Mouse (Mus musculus) right cerebral cortex, postnatal 36 days (tissue): ENCODE results near the gene Entr1.

Source experiments
- DNase-seq, 2 experiments: peaks; one replicate each; pipeline ENCODE4 v3.0.0; 2022; ENCODE audit warnings: low spot score in 2 of 2, mixed read lengths in 1 of 2

Entr1 gene

DNA sequence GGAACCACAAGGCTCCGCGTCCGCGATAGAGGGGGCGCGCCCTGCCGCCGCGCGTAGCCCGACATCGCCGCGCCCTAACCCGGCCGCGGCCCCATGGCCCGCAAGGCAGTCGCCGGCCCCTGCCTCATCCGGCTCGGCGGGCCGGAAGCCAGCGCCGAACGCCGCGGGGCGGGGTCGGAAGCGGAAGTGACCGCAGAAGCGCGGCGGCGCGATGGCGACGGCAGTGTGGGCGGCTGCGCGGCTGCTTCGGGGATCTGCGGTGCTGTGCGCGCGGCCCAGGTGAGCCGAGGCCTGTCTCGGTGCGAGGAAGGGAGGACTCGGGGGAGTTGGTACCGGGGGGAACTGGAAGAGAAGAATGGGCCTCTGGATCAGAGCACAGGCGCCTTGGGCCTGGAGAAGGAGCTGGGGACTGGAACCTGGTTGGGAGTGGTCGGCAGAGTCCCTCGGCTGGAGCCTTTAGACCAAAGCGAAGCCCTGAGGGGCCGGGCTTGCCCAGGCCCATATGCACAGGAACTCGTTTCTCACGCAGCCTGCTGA is at the start of gene Entr1, which contains the start of gene Pmpca:
TSS of gene Entr1 (minus strand) at position 163 of the 537 bp plus-strand sequence.
TSS of gene Pmpca (plus strand) at position 186 of the 537 bp plus-strand sequence.
- peak; percentile 76 to 81 for DNase-seq

DNA sequence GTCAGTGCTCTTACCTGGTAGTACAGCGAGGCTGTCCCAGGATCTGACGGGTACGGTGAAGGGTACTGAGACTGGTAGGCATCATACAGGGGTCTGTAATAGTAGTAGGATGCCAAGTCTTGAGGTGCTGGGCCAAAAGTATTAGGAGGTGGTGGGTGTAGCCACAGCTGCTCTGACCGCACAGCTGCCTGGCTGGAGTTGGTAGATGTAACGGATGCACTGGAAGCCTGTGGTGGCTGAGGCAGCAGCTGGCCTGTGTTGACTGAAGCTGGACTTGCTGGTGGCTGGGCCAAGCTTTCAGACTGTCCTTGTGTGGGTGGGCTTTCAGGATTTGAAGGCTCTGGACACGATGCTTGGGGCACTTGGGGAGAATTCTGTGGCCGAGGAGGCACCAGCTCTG is 49.3 kb upstream of the Entr1 start:
- no peak for DNase-seq

DNA sequence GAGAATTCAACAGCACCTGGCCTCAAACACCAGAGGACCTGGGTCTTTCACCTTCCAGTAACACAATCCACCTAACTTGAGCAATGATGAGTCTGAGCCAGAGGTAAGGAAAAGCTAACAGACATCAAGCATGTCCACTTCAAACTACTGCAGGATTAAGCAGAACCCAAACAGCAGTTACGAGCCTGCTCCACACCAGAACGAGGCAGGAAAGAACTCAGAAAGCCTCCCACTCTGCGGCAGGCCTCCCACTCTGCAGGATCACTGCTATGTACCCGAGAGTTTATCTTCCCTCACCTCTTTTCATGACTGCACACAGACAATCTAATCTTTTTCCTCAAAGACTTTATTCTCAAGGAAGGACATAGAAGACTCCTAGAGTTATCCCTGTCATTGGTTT is 48.1 kb upstream of the Entr1 start:
- DNase-seq, result peak; percentile 38 to 54

DNA sequence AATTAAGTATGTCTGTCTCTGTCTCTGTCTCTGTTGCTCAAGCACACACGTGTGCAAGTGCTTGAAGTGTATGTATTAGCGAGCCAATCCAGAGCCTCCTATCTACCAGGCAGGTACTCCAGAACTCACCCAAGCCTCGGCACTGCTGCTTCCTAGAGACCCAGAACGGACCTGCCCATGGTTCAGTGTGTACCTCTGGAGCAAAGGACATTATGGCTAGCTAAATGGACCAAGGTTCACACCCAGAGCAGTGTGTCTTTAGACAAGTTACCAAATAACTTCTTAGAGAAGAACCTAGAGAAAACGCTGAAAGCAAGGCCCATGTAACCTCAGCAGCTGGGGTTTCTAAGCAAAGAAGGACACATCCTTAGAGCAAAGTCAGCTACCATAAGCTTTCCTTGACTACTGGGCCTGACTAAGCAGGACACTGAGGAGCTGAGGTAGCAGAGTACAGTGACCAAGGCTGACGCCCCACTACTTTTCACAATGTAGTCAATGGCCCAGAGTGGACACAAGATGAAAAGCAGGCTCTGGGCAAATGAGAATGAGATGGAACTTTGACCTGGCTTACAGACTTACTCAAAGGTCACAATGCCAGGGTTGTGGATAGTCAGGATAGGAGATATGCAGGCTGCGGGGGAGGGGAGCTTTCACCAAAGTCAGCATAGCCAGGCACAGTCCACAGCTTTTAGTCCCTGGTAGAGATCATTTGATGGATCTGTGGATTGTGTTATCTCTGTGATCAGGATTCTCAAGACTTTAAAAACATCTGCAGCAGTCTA is 45.9 kb upstream of the Entr1 start:
- no peak for DNase-seq

DNA sequence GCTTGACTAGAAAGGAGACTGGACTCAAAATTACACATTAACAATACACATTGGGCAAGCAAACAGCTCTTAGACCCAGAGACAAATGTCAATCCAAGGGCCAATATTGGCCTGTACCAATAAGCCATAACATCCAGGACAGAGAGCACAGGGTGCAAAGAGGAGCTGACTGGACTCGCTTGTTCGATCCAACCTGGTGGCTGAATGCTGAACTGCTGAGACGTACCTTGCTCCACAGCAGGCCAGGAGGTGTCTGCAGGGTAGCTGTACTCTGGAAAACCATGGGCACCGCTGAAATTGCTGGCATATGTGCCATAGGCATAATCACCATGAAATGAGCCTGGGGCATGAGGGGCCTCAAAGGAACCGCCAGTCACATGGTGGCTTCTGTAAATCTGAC is 40.7 kb upstream of the Entr1 start:
- no peak for DNase-seq

DNA sequence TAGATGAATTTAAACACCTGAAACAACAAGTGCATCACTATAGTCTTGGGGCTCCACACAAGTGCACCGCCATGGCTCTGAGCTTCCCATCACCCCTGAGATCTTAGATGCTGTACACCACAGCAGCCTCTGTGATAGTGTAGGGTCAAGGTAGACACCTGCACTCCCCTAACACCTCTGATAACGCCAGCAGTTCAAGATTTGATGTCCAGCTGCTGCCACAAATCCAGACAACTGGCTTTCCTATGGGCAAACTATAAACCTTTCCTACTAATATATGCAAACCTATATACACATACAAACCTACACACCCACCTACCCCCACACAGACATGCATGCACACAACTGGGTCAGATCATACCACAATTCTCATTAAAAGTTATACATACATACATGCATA is 35.4 kb upstream of the Entr1 start:
- DNase-seq, result no peak

DNA sequence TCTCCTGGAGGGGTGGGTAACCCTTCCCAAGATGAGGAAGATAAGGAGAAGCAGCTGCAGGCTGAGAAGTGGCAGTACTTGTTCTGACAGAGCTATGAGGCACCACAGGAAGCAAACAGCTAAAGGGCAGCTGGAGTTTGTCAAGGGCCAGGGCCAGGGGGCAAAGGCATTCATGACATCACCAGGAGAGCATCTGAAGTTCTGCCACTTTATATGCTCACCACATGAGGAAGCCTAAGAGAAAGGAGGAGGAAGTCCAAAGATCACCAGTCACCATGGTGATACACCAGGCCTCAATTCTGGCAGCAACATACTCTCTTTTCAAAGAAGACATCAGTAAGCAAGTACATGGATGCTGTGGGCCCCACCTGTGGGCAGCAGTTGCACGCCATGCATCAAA is 34.0 kb upstream of the Entr1 start:
- DNase-seq, result no peak

DNA sequence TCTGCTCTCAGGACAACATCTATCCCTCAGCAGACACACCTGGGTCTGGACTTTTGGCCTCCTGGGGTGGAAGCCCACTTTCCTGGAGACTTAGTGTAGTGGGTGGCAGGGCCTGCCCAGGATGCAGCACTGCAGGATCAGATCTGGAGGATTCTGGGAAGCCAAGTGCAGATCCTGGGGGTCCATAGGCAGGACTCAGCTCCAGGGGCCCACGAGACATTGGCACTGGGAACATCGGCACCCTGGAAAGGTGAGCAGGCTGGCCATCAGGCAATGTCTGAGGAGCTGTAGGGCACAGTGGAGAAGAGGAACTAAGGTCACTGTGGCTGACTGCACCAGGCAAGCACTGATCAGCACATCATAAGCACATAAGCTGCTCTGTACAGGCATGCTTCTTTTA is 32.9 kb upstream of the Entr1 start:
- no peak for DNase-seq

DNA sequence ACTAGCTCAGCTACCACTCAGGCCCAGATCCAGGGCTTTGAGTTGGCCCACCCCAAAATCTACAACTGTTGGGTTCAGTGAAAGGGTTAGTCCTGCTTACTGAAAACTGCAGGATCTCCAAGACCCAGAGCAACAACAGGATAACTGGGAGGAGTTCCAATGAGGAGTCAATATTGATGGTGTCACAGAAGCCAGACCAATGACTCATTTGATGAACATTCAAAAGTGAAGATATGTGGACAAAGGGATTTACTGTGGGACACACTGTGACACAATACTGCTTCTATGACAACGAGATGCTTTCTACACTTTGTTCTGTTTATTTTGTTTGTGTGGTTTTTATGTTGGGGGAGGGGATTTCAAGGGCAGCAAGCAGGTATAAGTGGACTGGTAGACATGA is 29.0 kb upstream of the Entr1 start:
- no peak for DNase-seq

DNA sequence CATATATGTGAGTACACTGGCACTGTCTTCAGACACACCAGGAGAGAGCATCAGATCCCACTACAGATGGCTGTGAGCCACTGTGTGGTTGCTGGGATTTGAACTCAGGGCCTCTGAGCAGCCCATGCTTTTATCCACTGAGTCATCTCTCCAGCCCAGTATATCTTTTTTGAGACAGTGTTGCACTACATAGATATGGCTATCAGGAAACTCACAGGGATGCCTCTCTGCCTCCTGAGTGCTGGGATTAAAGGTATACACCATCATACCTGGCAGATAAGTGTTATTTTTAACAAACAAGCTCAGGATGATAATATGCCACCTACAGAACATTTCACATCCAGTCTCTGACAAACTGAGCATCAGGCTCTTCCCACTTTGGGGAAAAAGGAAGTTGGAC is 27.9 kb upstream of the Entr1 start:
- no peak for DNase-seq

DNA sequence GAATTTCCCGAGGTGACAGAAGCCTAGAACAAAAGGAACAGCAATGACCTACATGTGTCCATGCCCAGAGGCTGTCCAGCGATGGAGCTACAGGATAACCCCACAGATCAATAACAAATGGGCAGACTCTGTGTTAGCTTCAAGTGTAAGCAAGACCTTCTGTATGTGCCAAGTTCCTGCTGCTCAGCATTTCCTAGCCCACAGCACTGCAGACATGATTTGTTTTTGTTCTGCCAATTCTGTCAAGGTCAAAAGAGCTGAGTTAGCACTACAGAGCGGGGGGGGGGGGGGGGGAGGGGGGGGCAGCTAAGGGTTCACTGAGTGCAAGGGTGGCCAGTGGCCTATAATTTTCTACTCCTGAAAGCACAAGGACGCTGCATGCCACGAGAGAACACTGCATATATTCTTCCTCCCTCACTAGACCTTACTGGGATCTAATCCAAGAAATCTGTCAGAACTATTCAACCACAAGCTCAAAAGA is 21.9 kb upstream of the Entr1 start:
- DNase-seq, result no peak

DNA sequence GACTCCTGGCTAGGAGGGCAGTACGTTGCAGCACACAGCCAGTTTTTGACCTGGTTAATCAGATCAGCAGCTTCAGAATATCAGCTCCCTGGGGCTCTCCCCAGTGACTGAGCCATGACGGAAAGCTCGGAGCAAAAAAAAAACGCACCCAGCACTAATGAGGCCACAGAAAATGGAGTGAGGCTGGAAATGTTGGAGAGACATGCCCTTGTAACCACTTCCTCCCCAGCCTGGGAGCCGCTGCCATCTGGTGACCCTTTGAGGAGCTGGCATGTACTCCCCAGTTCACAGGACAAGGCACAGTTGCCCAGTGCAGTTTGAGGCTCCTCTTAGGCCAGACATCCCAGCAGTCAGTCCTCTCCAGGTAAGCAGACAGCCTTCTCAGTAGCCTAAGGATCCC is 21.0 kb upstream of the Entr1 start:
- DNase-seq, result no peak

DNA sequence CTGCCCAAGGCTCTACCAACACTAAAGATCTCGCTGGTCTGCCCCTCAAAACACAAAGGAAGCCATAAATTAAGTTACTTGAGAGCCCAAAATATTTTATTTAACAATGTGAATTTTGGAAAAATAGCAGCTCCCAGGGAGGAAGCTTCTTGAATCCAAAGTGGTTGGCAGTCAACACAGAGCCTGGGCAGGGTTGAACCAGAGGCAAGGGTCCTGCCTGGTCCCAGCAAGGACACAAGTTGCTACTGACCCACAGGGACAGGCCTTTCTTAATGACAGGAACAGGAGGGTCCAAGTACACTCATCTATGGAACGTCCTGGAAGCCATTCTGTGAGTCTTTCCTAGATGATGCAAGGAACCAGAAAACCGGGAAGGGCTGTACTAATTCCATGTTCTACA is 20.2 kb upstream of the Entr1 start:
- no peak for DNase-seq

DNA sequence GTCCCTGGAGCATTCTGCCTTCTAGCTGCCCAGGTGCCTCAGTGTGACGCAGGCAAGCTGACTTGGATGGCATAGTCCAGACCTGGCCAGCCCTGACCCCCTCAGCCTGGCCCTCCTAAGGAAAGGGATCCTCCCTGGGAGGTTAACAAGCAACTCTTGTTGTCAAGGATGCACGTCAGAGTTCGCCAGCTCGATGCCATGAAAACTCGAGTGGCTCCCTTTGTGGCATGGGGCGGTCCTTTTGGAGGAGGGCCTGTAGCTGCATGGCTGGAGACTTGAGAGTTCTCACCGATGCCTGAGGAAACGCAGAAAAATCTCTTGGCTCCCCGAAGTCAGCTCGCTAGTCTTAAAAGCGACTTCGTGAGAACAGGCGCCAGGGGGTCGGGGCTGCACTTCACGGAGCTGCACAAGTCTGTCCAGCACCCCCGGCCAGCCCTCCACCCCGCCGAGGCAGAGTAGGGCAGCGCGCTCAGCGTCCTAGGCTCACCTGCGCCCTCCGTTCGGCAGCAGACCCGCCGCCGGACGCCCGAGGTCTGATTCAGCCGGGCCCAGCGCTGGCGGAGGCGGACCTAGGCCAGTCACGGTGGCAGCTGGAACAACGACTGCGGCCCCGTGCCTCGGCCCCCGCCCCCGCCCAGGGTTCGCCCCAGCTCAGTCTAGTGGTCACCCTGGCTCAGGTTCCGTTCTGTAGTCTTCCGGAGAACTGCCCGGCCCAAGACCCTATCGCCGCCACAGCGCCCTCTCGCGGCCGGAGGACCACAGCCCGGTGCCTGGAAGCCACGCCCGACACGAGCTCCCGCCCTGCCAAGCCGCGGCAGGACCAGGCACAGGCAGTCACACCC is 19.6 kb upstream of the Entr1 start, which contains the start of gene Inpp5e:
TSS of gene Inpp5e (minus strand) at position 689 of the 842 bp plus-strand sequence.
- DNase-seq, result peak; percentile 88 to 92

DNA sequence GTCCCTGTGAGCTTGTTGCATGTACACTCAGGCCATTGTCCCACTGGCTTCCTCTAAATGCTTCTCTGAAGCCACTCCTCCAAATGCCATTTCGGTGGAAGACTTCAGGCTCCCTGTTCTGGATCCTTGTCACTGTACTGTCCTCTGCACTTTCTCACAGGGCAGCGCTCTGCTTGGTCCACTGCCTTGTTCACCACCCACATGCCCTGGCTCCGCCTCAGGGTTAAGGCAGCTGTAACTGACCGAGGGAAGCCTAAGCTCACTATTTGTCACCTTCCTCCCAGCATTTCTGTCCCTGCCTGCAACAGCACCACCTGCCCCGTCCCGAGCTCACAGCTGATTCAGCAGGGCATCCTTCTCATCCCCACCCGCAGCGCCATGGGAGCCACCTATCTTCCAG is 14.2 kb upstream of the Entr1 start:
- DNase-seq, result no peak

DNA sequence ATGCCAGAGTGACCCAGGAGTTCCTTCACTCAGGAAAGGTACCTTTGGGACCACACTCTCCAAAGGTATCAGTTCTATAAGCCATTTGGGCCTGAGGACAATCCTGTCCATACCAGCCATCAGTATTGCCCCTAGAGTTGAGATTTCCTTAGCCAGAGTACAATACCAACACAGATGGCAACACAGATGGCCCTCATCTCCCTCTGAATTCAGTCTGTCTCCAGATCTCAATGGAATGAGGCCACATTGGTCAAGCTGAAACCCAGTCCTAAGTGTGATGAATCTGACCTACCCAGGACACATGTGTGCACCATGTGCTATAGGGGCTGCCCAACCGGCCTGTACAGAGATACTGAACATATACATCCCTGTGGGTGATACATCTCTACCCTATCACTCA is 13.1 kb upstream of the Entr1 start:
- no peak for DNase-seq

DNA sequence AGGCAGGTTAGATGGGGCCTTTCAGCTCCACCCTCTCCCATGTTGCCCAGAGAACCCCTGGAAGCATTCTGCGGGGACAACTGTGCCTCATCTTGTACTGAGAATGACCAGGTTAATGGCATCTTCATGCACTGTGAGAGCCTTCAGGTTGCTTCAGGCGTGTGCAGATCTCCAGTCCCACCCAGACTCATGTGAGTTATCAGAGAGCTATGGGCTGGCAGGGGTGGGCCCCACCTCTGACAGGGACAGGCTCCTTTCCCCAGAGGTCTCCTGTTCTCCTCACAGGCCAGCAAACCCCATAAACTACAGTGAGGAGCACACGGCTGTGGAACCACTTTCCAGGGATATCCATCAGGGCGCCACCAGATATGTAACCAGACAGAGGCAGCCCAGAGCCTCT is 11.9 kb upstream of the Entr1 start:
- no peak for DNase-seq

DNA sequence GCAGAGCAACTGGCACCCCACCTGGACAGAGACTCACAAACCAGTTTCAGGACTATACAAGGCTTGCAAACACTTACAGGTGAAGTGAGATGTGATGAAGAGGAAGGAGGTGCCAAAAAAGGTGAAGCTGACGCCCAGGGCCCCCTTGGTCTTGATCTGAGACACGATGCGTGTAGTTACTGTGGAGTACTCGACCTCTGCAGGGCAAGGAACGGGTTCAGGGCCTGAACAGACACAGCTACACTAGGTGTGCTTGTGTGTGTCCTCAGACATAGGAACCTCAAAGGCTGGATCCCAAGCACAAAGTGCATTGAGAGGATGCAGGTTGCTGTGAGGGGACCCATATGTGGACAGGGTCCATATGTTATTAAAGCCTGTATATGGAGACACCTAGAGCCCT is 11.2 kb upstream of the Entr1 start:
- no peak for DNase-seq

DNA sequence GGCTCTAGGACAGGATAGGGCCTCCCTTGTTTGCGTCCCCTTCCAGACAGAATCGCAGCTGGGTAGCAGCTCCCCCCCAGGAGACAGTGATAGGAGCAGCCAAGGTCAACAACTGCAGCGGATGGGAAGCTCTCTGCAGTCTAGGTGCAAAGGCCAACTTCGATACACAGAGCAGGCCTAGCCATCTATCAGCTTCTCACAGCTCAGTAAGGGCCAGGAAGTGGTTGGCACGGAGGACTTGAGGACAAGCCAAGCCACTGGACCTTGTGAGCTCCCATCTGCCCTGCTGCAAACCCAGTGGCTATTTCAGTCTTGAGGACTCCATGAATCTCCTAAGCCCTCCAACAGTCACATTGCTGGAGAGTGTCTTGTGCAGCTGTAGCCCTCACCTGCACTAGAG is 10.5 kb upstream of the Entr1 start:
- DNase-seq, result no peak

DNA sequence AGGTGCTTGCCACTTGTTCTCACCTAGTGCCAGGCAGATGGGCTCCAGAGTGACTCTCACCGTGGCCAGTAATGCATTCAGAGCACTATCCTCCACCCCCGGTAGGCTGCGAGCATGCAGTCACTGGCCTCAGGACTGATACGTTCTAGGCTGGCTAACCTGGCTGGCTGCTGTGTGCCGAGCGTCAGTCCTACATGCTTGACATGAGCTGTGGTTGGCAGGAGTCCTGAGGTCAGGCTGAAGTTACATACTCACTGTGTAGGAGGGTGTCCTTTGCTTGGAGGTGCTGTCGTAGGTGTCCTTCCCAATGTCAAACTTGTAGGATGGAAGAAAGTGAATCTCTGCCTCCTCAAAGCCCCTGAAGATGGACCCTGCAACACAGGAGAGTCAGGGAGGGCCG is 9.9 kb upstream of the Entr1 start:
- no peak for DNase-seq

DNA sequence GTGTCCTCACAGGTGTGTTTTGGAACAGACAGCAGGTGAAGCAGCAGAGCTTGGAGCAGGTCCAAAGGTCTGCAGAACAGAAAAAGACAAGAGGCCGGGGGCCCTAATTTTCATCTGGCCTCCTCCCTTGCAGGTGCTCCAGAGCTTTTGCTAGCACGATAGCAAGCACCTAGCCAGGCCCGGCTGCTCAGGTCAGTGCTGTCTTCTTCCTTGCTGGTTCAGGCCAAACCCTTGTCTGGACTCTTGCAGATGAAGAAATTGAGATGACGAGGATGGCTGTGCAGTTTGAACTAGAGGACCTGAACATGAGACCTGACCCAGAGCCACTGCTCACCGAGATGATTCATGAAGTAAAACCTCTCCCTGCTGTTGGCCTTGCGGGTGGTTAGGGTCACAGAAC is 2.5 kb upstream of the Entr1 start:
- no peak for DNase-seq

DNA sequence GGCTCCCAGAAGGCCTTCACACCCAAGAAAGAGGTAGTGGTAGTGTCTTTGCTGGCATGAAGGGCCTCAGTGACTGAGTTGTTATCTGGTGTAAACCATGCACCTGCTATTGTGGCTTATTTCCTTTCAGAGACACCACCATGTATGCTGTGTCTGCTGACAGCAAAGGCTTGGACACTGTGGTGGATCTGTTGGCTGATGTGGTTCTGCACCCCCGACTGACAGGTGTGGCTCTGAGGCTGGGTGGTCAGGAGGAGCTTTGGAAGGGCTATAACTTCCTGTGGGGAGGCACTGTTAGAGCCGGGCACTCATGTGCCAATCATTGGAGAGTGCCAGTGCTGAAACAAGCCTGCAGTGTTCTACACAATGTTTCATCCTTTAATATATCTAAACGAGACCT is 1.8 kb upstream of the Entr1 start:
- DNase-seq, result no peak
